Mouse (Mus musculus) CH12.LX (cell line): Measurements from ENCODE around the gene Nlrp10.

Experiments
- CTCF ChIP-seq, 2 experiments: IDR thresholded peaks in 1 of 2; conservative IDR thresholded peaks in 1 of 2; 2 replicates each; pipeline ENCODE4 v1.5.1; 2011 to 2012; ENCODE audit warnings: low read depth in 2 of 2, low read length in 2 of 2, improper control_type of control experiment in 1 of 2, inconsistent platforms in 1 of 2, mild to moderate bottlenecking in 1 of 2, moderate library complexity in 1 of 2
- EP300 ChIP-seq: IDR thresholded peaks from 2 replicates; pipeline ENCODE4 v1.6.1; 2011; ENCODE audit warnings: low read length, improper control_type of control experiment
- MAZ ChIP-seq: IDR thresholded peaks from 2 replicates; pipeline ENCODE4 v1.6.1; 2012; ENCODE audit warnings: low read depth, mild to moderate bottlenecking, inconsistent platforms, low read length, improper control_type of control experiment, moderate library complexity
- ZNF384 ChIP-seq: IDR thresholded peaks from 2 replicates; pipeline ENCODE4 v1.6.1; 2012; ENCODE audit warnings: low read depth, low read length, improper control_type of control experiment, inconsistent platforms

- TF ChIP-seq EP300 = no peak
- no peak for TF ChIP-seq ZNF384
- TF ChIP-seq MAZ = no peak
- TF ChIP-seq CTCF (conservative IDR thresholded peaks at IDR 0.05 in 1 of 2, IDR thresholded peaks at IDR 0.05 in 1 of 2; ENCODE audit: low read depth in 2 of 2, low read length in 2 of 2) = no peak
These were observed 38.2 kb upstream of the Nlrp10 start for GRCm38 (mm10) chr7:108968201-108968600.
